Mouse (Mus musculus) bone marrow, adult 2 months (tissue): Measurements from ENCODE around the gene Amer1. TPM values are rescaled to one million over a fixed set of nuclear protein-coding genes. Genes with fewer than 3 reads are reported as not detected.

ENCODE experiments used
- H3K27ac ChIP-seq: fragments of 200-500 bp; 2 replicates; pipeline ENCODE4 v1.5.1; 2012; ENCODE audit warnings: low read depth, mild to moderate bottlenecking, control low read depth, inconsistent platforms, low read length; ENCODE audit not compliant: control insufficient read depth, poor library complexity, insufficient read depth
- H3K4me1 ChIP-seq: fragments of 200-500 bp; 2 replicates; pipeline ENCODE4 v1.6.1; 2011; ENCODE audit warnings: low read length; ENCODE audit not compliant: control insufficient read depth, insufficient read depth
- H3K4me3 ChIP-seq: fragments of 200-500 bp; replicated peaks from 2 replicates; pipeline ENCODE3; 2011; ENCODE audit warnings: mild to moderate bottlenecking, low read depth, low read length, control low read depth; ENCODE audit not compliant: control insufficient read depth
- CTCF ChIP-seq: fragments of 200-500 bp; IDR thresholded peaks from 2 replicates; pipeline ENCODE4 v1.5.1; 2011; ENCODE audit warnings: low read length, control low read depth; ENCODE audit not compliant: control insufficient read depth, insufficient read depth
- POLR2A ChIP-seq: fragments of 200-500 bp; IDR thresholded peaks from 2 replicates; pipeline ENCODE4 v1.6.1; 2011; ENCODE audit warnings: low read depth, mild to moderate bottlenecking, control low read depth, low read length, borderline replicate concordance; ENCODE audit not compliant: control insufficient read depth
- polyA plus RNA-seq: library from polyadenylated mRNA; stranded (reverse); fragments of >200 nt; gene quantifications from 2 replicates; pipeline ENCODE4 v1.2.4, GENCODE M21; 2011; ENCODE audit warnings: low replicate concordance; ENCODE audit not compliant: missing spikeins, insufficient read depth, insufficient read length

Amer1 gene
- polyA plus RNA-seq, 1 experiment: 2.6 TPM

GRCm38 (mm10) chrX:95373101-95373500 is 71.6 kb downstream of the Amer1 start:
- Histone ChIP-seq H3K27ac (no peak overlapping the region), H3K4me3 (no peak overlapping the region)
- TF ChIP-seq CTCF (no peak), POLR2A (no peak)

More at GRCm38 (mm10) chrX:95373101-95373500, 71.6 kb downstream of the Amer1 start:
- H3K4me1 ChIP-seq: no peaks in the 10 kb centered on the region

Other genes with a start within 250 kb of the Amer1 start
- gene Arhgef9, start 248.0 kb downstream of the Amer1 start, polyA plus RNA-seq: 8.8 TPM in 1 of 2 replicates, not detected in the other
- gene Asb12, start 113.1 kb upstream of the Amer1 start, polyA plus RNA-seq: not detected in 2 replicates
- gene Pfn5, start 113.2 kb upstream of the Amer1 start, polyA plus RNA-seq: not detected in 2 replicates
- gene Zc4h2, start 213.6 kb upstream of the Amer1 start, polyA plus RNA-seq: 1.4 and 1.8 TPM in 2 replicates